Mouse (Mus musculus) intestine, embryonic 16.5 days (tissue): ENCODE data around the gene Ptprr. TPM values are rescaled to one million over a fixed set of nuclear protein-coding genes. Genes with fewer than 3 reads are reported as not detected.

Experiments used
- ATAC-seq: fragments of 200-750 bp; cut with Nextera tagmentation; 2 replicates; pipeline ENCODE4 v1.8.0; 2017; ENCODE audit warnings: moderate TSS enrichment, moderate library complexity
- H3K27ac ChIP-seq: fragments of 300-500 bp; sonication (generic); 2 replicates; pipeline ENCODE4 v1.5.1; 2014; ENCODE audit warnings: mild to moderate bottlenecking, low read length
- H3K27me3 ChIP-seq: fragments of 300-500 bp; sonication (generic); replicated peaks from 2 replicates; pipeline ENCODE4 v1.6.1; 2014; ENCODE audit warnings: low read length, control low read depth, mixed read lengths; ENCODE audit not compliant: control insufficient read depth, insufficient read depth
- H3K36me3 ChIP-seq: fragments of 300-500 bp; sonication (generic); 2 replicates; pipeline ENCODE4 v1.6.1; 2014; ENCODE audit warnings: low read length, control low read depth; ENCODE audit not compliant: control insufficient read depth, insufficient read depth
- H3K4me1 ChIP-seq: fragments of 300-500 bp; sonication (generic); 2 replicates; pipeline ENCODE4 v1.6.1; 2014; ENCODE audit warnings: low read length, control low read depth, mixed read lengths; ENCODE audit not compliant: control insufficient read depth, insufficient read depth
- H3K4me2 ChIP-seq: fragments of 300-500 bp; sonication (generic); 2 replicates; pipeline ENCODE4 v1.6.1; 2014; ENCODE audit warnings: low read depth, low read length, control low read depth
- H3K4me3 ChIP-seq: fragments of 300-500 bp; sonication (generic); 2 replicates; pipeline ENCODE4 v1.5.1; 2014; ENCODE audit warnings: mild to moderate bottlenecking, low read length
- H3K9ac ChIP-seq: fragments of 300-500 bp; sonication (generic); 2 replicates; pipeline ENCODE4 v1.6.1; 2014; ENCODE audit warnings: low read depth, low read length
- H3K9me3 ChIP-seq: fragments of 300-500 bp; sonication (generic); 2 replicates; pipeline ENCODE4 v1.6.1; 2016; ENCODE audit warnings: low read length, control low read depth; ENCODE audit not compliant: control insufficient read depth
- WGBS: fragments of 180-500 bp; shearing (Covaris S2); extraction: QIAGEN DNeasy Blood & Tissue Kit; methylation state at CpG from one replicate; pipeline ENCODE4 v1.1.7; 2014; 5-methylcytosine and 5-hydroxymethylcytosine counted together
- polyA plus RNA-seq: library from polyadenylated mRNA; unstranded; fragments of >200 nt; fragmentation: Nextera tagmentation; extraction: Ambion mirVana; gene quantifications from 2 replicates; pipeline ENCODE4 v1.2.1, GENCODE M21; 2015

Ptprr gene
- polyA plus RNA-seq, 1 experiment from 2014 or later: 4.1 TPM

- 19% methylated on average over 21 of the region's 21 CpGs for WGBS
- Histone ChIP-seq H3K36me3 (no peaks in the 10 kb centered on the region), H3K4me1 (peaks cover 5% of the 10 kb centered on the region; the same call in 1 of the 2 replicates), H3K4me2 (peak overlapping the region; percentile 65), H3K27me3 (no peaks in the 10 kb centered on the region), H3K9me3 (no peaks in the 10 kb centered on the region), H3K9ac (no peak overlapping the region; the same call in 1 of the 2 replicates), H3K27ac (0 out of 2 replicates have a peak overlapping the region, but pooled peaks have one; percentile 5), H3K4me3 (peak overlapping the region; percentile 40)
- peak; percentile 80 for ATAC-seq
These were observed 159.6 kb downstream of the Ptprr start for GRCm38 (mm10) chr10:116177390-116178179.

DNA sequence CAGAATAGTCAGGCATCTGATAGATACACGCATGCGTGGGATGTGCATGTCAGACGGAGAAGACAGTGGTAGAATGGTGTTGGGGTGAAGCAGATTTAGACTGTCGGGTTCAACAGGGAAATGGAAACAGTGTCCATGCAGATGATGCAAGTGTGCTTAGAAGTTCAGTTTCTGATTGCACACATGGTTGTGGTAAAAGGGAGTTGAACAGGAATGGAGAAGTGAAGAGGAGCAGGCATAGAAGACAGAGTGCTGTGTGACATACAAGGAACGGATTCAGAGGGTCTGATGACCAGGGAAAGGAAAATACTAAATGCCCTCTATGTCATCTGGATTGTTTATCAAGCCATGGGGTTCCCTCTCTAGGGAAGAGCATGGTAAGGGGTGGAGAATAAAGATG is 163.2 kb downstream of the Ptprr start:
- no peak overlapping the region for H3K27ac ChIP-seq
- ATAC-seq: no peak
- 85% methylated on average over 5 of the region's 5 CpGs for WGBS

DNA sequence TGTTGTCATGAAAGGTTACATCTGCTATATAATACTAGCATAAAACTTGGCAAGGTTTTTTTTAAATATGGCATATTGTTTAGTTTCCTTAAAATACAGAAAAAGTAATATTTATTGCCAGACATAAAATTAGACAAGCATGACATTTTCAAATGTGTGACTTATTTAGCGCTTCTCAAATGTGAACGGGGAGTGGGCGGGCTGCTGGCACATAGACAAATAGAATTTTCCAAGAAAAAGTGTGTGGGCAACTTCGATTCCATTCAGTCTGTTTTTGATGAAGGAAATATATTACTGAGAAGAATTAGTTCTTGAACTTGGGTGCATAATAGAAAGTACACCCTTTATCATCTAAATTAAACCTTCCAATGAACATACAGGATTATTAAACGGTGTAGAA is 164.2 kb downstream of the Ptprr start:
- ATAC-seq: no peak
- Histone ChIP-seq H3K9me3 (no peaks in the 10 kb centered on the region), H3K9ac (no peak overlapping the region), H3K27ac (no peak overlapping the region), H3K4me3 (no peak overlapping the region), H3K4me1 (0 out of 2 replicates have a peak, but pooled peaks cover 2% of the 10 kb centered on the region), H3K36me3 (no peaks in the 10 kb centered on the region), H3K4me2 (no peak overlapping the region), H3K27me3 (no peaks in the 10 kb centered on the region)
- WGBS: 86% methylated on average over 5 of the region's 5 CpGs

More for the DNA sequence above, 163.2 kb downstream of the Ptprr start:
- Histone ChIP-seq H3K36me3 (no peaks in the 10 kb centered on the region), H3K9ac (no peak overlapping the region), H3K4me1 (0 out of 2 replicates have a peak, but pooled peaks cover 2% of the 10 kb centered on the region), H3K4me3 (no peak overlapping the region), H3K9me3 (no peaks in the 10 kb centered on the region), H3K27me3 (no peaks in the 10 kb centered on the region), H3K4me2 (no peak overlapping the region)

DNA sequence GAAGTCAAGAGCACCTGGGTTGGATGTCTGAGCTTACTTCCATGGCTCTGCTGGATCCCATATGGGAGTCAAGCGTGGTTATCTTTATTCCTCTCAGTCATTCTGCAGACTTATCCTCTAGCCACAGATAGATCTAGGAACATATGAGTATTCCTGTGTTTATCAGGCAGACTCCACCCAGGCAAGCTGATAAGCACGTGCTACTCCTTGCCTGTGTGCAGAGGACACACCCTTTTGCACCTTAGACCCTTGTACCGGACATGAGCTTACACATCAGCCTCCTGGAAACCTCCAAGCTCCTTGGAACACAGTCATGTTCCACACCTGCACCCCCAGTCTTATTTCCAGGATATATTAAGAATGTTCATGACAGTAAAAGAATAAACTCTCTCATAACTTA is 165.2 kb downstream of the Ptprr start:
- Histone ChIP-seq H3K4me1 (no peaks in the 10 kb centered on the region), H3K27me3 (no peaks in the 10 kb centered on the region), H3K4me2 (no peak overlapping the region), H3K27ac (peak overlapping the region; percentile 51; the same call in 1 of the 2 replicates), H3K36me3 (no peaks in the 10 kb centered on the region), H3K4me3 (no peak overlapping the region), H3K9ac (no peak overlapping the region), H3K9me3 (no peaks in the 10 kb centered on the region)
- ATAC-seq: peak; percentile 98
- WGBS: 38% methylated on average over 3 of the region's 3 CpGs

DNA sequence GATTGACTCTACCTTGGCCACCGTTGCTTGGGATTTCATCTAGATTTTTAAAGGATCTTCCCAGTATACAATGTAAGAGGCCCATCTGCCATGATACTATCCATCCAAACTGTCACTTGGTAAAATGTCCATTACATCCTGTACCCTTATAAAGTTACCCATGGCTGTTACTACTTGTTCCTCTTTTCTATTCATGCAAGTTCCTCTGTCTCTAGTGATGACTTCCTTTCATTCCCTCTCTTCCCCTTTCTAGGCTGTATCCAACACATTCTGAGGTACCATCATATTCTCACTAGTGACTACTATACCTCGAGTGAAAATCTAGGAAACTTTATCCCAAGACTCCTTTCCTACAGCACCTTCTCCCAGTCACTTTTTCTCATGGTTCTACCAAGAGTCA is 173.7 kb downstream of the Ptprr start:
- 90% methylated on average over 2 of the region's 2 CpGs for WGBS
- ATAC-seq: no peak; the same call in 1 of the 2 replicates
- H3K9me3 ChIP-seq: no peaks in the 10 kb centered on the region

DNA sequence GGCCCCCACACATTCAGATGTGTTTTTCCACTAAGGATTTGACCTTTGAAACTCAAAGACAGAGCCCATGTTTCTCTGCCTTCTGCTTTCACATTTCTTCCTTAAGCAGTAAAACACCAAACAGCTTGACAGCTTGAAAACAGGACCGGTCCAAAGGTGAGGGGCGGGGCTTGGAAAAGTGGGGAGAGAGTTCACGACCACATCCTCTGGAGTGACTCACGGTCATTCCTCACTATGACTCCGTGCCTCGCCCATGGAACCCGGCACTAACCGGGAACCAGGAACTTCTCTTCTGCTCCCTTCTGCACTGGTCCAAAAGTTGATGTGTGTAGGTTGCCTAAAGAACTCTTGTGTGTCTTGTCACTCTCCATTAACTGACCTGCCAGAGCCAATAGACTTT is 174.3 kb downstream of the Ptprr start:
- H3K27me3 ChIP-seq: no peaks in the 10 kb centered on the region
- no peaks in the 10 kb centered on the region for H3K9me3 ChIP-seq
- no peak overlapping the region for H3K9ac ChIP-seq
- H3K4me2 ChIP-seq: 0 out of 2 replicates have a peak overlapping the region, but pooled peaks have one; percentile 2
- H3K36me3 ChIP-seq: no peaks in the 10 kb centered on the region
- H3K4me1 ChIP-seq: no peaks in the 10 kb centered on the region
- peak overlapping the region; percentile 84 for H3K27ac ChIP-seq
- WGBS: 58% methylated on average over 8 of the region's 8 CpGs
- no peak overlapping the region for H3K4me3 ChIP-seq
- ATAC-seq: peak; percentile 96

More for the DNA sequence above, 173.7 kb downstream of the Ptprr start:
- peak overlapping the region; percentile 84 for H3K27ac ChIP-seq
- H3K9ac ChIP-seq: no peak overlapping the region
- no peaks in the 10 kb centered on the region for H3K36me3 ChIP-seq
- H3K27me3 ChIP-seq: no peaks in the 10 kb centered on the region
- H3K4me1 ChIP-seq: no peaks in the 10 kb centered on the region
- no peak overlapping the region for H3K4me3 ChIP-seq
- no peak overlapping the region for H3K4me2 ChIP-seq

DNA sequence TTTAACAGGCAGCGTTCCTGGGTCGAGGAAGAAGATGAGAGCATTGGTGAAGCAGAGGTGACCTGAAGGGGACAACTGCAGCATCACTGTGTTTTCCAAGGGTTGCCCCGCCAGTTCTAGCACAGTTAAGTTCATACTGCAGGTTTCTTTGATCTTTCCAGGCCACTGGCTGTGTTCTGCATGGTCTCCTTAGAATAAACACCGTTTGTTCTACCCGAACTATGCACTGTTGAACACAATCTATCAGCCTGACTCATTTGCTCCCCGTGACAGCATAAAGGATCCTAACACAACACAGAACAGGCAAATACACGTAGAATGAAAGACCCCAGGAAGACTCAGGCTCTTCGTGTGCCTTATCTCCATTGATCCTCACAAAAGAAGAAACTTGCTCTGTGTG is 176.4 kb downstream of the Ptprr start:
- no peak for ATAC-seq
- Histone ChIP-seq H3K27me3 (no peaks in the 10 kb centered on the region), H3K9me3 (no peaks in the 10 kb centered on the region), H3K9ac (no peak overlapping the region), H3K27ac (no peak overlapping the region), H3K4me1 (no peaks in the 10 kb centered on the region), H3K36me3 (no peaks in the 10 kb centered on the region), H3K4me2 (no peak overlapping the region), H3K4me3 (no peak overlapping the region)
- 45% methylated on average over 8 of the region's 8 CpGs for WGBS

- no peak for ATAC-seq
- Histone ChIP-seq H3K4me3 (no peak overlapping the region), H3K4me2 (no peak overlapping the region)
These were observed 178.8 kb downstream of the Ptprr start for GRCm38 (mm10) chr10:116196596-116197415.

DNA sequence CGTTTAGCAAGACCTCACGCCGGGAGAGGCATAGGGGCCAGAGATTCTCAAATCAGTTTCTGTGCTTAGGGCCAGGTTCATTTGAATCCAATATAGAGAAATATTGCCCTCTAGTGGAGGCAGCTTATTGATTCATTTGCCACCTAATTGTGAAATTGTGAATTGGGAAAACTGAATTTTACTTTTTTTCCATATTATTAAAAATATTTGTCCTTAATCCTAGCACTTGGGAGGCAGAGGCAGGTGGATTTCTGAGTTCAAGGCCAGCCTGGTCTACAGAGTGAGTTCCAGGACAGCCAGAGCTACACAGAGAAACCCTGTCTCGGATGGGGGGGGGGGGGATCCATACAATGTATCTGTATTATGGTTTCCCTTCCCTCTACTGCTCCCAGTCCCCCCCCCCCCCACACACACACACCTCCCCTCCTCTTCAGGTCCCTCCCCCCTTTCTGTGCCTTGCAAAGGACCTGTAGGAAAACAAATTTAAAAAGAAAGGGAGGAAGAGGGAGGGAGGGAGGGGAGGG is 179.5 kb downstream of the Ptprr start:
- WGBS: 20% methylated on average over 4 of the region's 4 CpGs
- H3K9ac ChIP-seq: no peak overlapping the region
- H3K27me3 ChIP-seq: no peaks in the 10 kb centered on the region
- no peaks in the 10 kb centered on the region for H3K9me3 ChIP-seq
- H3K4me1 ChIP-seq: no peaks in the 10 kb centered on the region
- H3K27ac ChIP-seq: no peak overlapping the region
- H3K36me3 ChIP-seq: no peaks in the 10 kb centered on the region
- H3K4me3 ChIP-seq: no peak overlapping the region
- H3K4me2 ChIP-seq: no peak overlapping the region
- ATAC-seq: no peak

More at GRCm38 (mm10) chr10:116196596-116197415, 178.8 kb downstream of the Ptprr start:
- Histone ChIP-seq H3K4me1 (no peaks in the 10 kb centered on the region), H3K9ac (no peak overlapping the region), H3K9me3 (no peaks in the 10 kb centered on the region), H3K27ac (no peak overlapping the region), H3K36me3 (no peaks in the 10 kb centered on the region), H3K27me3 (no peaks in the 10 kb centered on the region)
- WGBS: 27% methylated on average over 14 of the region's 14 CpGs
